Mouse (Mus musculus) adrenal gland, adult 18-20 months (tissue): Measurements from ENCODE around the gene Thoc5. TPM values are rescaled to one million over a fixed set of nuclear protein-coding genes. Genes with fewer than 3 reads are reported as not detected.
A peak's percentile ranks its signal among the peaks of the same experiment; 100 is the strongest.

ENCODE experiments used
- DNase-seq, 2 experiments: peaks; one replicate each; pipeline ENCODE4 v3.0.0; 2021 to 2022; ENCODE audit warnings: low spot score in 2 of 2
- microRNA-seq, 2 experiments: library from miRNA; unstranded; fragments of <30 nt; microRNA quantifications; one replicate each; pipeline ENCODE4 v1.2.0; 2021; ENCODE audit warnings: borderline number of aligned reads in 2 of 2
- total RNA-seq, 2 experiments: library from RNA; stranded (reverse); gene quantifications; 1 replicate in 1 of 2; 2 replicates in 1 of 2; pipeline ENCODE4 v1.2.3; 2021

Thoc5 gene
- total RNA-seq, 2 experiments from 2014 or later, result 27.9 to 28.0 TPM

DNA sequence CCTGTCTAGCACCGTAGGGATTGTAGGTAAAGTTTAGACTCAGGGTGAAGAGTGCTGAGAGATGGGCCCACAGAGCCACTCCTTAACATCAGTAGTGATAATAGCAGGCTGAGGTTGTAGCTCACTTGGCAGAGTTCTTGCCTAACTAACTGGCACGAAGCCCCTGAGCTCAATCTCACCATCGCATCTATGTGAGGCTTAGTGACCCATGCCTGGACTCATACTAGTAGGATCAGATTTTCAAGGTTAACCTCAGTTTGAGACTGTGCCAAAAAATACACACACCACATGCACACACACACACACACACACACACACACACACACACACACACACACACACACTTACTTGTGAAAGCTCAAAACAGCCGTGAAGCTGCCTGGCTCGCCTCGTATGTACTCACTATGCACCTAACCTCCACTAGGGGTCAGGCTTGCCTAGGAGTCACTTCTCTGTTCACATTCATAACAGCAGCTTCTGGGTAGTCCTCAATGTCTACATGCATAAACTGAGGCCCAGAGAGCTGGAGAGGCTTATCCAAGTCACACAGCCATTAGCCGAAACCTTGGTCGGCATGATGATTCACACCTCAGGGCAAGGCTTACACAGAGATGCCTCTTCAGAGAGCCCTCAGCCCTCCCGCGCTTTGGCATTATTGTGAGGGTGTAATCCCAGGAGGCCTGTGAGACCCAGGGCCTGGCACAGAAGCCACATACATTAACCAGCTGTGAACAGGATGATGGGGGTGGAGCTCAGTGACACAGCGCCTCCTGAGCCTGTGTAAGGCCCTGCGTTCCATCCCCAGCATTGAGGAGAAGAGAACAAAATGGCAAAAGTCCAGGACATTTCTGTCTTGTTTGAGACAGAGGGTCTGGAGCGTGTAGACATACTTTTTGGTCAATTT is 78.1 kb downstream of the Thoc5 start:
- peak; percentile 22 to 39 for DNase-seq

GRCm38 (mm10) chr11:4973871-4974256 is 78.7 kb downstream of the Thoc5 start:
- DNase-seq, result no peak

DNA sequence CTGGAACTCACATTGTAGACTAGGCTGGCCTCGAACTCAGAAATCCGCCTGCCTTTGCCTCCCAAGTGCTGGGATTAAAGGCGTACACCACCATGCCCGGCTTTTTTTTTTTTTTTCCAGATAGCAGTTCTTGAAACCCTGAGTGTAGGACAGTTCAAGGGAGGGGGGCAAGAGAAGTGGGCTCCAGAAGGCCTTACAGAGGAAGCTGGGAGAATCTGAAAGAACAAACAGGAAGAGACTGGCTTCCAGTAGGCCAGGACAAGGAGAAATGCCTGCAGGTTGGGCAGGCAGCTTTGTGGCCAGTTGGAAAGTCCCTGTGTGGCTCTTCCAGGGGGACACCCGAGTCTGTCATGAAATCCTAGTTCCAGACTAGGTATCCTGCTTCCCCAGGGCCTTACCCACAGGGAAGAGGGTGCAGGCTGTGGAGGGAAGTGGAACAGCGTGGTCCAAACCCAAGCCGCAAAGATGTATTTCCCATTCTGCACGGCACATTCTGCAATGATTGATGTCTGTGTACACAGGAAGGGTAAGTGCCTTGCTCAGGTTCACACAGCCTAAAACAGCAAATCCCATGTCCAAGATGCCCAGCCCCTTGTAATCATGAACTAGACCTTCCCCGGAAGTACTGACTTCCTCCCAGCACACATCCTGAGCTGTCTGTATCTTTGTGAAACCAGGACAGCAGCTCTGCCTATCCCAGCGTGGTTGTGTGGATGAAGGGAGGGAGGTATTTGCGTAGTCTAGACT is 79.4 kb downstream of the Thoc5 start:
- no peak for DNase-seq

GRCm38 (mm10) chr11:4975623-4976022 is 80.5 kb downstream of the Thoc5 start:
- peak; percentile 71 to 75 for DNase-seq

Small RNA genes lying within 50 kb of the gene (microRNA-seq; reads per million reads assigned to microRNA genes)
- gene Mir6918, result 0.47 to 1.8 reads per million in 2 experiments

Other genes with a start within 250 kb of the Thoc5 start
- 1,000 to 10,000 TPM in 1 of 2 experiments, 100 to 1,000 TPM in 1; 866 to 1,117 TPM for gene Uqcr10, start 191.0 kb upstream of the Thoc5 start, total RNA-seq
- gene Zmat5, start 190.6 kb upstream of the Thoc5 start, total RNA-seq, result 10 to 100 TPM; 44.7 to 46.3 TPM
- gene Cabp7, start 148.5 kb upstream of the Thoc5 start, total RNA-seq, result under 1 TPM in 1 of 2 experiments, not detected in 1; 0.45 TPM
- 100 to 1,000 TPM in 1 of 2 experiments, 10 to 100 TPM in 1; 63.4 to 136 TPM for gene Nf2, start 45.8 kb upstream of the Thoc5 start, total RNA-seq
- 10 to 100 TPM; 33.3 to 37.6 TPM for gene Nipsnap1, start 21.4 kb upstream of the Thoc5 start, total RNA-seq
- gene Nefh, start 52.7 kb downstream of the Thoc5 start, total RNA-seq, result 1 to 10 TPM; 1.9 to 2.7 TPM
- gene Ap1b1, start 91.5 kb downstream of the Thoc5 start, total RNA-seq, result 10 to 100 TPM; 54.3 to 73.9 TPM
- gene Rasl10a, start 162.8 kb downstream of the Thoc5 start, total RNA-seq, result under 1 TPM in 1 of 2 experiments, not detected in 1; 0.46 TPM
- gene Gas2l1, start 170.0 kb downstream of the Thoc5 start, total RNA-seq, result 10 to 100 TPM; 45.2 to 49.9 TPM
- 10 to 100 TPM; 16.3 to 19.5 TPM for gene Rhbdd3, start 203.6 kb downstream of the Thoc5 start, total RNA-seq
- 100 to 1,000 TPM; 211 to 300 TPM for gene Ewsr1, start 203.9 kb downstream of the Thoc5 start, total RNA-seq